Mouse (Mus musculus) brain, embryonic 14.5 days (tissue): ENCODE data around the gene Slc35b1. TPM values are rescaled to one million over a fixed set of nuclear protein-coding genes. Genes with fewer than 3 reads are reported as not detected.

ENCODE experiments used
- DNase-seq: peaks from one replicate; pipeline ENCODE4 v3.0.0-alpha.2; 2011; ENCODE audit warnings: low read depth
- CTCF ChIP-seq: fragments of 200-500 bp; IDR thresholded peaks from 2 replicates; pipeline ENCODE4 v1.5.1; 2012; ENCODE audit warnings: inconsistent platforms, mild to moderate bottlenecking, moderate library complexity, borderline replicate concordance; ENCODE audit not compliant: insufficient read depth, insufficient read length; ENCODE audit errors: extremely low read depth
- POLR2A ChIP-seq: fragments of 200-500 bp; IDR thresholded peaks from 2 replicates; pipeline ENCODE4 v1.6.1; 2012; ENCODE audit warnings: mild to moderate bottlenecking, inconsistent platforms, borderline replicate concordance; ENCODE audit not compliant: poor library complexity, insufficient read depth, insufficient read length, severe bottlenecking; ENCODE audit errors: extremely low read depth
- polyA plus RNA-seq: library from polyadenylated mRNA; depleted of rRNA; stranded (reverse); fragments of >200 nt; gene quantifications from 2 replicates; pipeline ENCODE4 v1.2.3, GENCODE M21; 2012

The Slc35b1 gene
- polyA plus RNA-seq, 1 experiment = 116 TPM

GRCm38 (mm10) chr11:95387354-95387753 lies 2.9 kb downstream of the Slc35b1 start:
- no peak for TF ChIP-seq CTCF
- TF ChIP-seq POLR2A = no peak
- no peak for DNase-seq

- peak; percentile 43 for DNase-seq
- TF ChIP-seq POLR2A = no peak
- TF ChIP-seq CTCF = peak; percentile 43; the same call in 1 of the 2 replicates
Observed at GRCm38 (mm10) chr11:95389006-95389405, 4.5 kb downstream of the Slc35b1 start.

- TF ChIP-seq CTCF (no peak), POLR2A (no peak)
- DNase-seq = no peak
Observed at GRCm38 (mm10) chr11:95390420-95390819, 5.9 kb downstream of the Slc35b1 start.

- TF ChIP-seq CTCF = no peak
- TF ChIP-seq POLR2A = no peak
- DNase-seq = no peak
Observed at GRCm38 (mm10) chr11:95391201-95391600, 6.7 kb downstream of the Slc35b1 start.

GRCm38 (mm10) chr11:95391743-95392142 lies 7.3 kb downstream of the Slc35b1 start:
- TF ChIP-seq POLR2A (no peak), CTCF (no peak)
- peak; percentile 72 for DNase-seq

GRCm38 (mm10) chr11:95392223-95392667 lies 7.8 kb downstream of the Slc35b1 start:
- DNase-seq = peak; percentile 91
- TF ChIP-seq CTCF (no peak), POLR2A (no peak)

- DNase-seq = no peak
- TF ChIP-seq POLR2A = no peak
- no peak for TF ChIP-seq CTCF
Observed at GRCm38 (mm10) chr11:95392708-95393499, 8.4 kb downstream of the Slc35b1 start.

- TF ChIP-seq POLR2A (no peak), CTCF (no peak)
- no peak for DNase-seq
Observed at GRCm38 (mm10) chr11:95393500-95393816, 9.0 kb downstream of the Slc35b1 start.

- TF ChIP-seq POLR2A = no peak
- no peak for TF ChIP-seq CTCF
- no peak for DNase-seq
Observed at GRCm38 (mm10) chr11:95394112-95394511, 9.6 kb downstream of the Slc35b1 start.

GRCm38 (mm10) chr11:95396548-95396947 lies 12.1 kb downstream of the Slc35b1 start:
- no peak for TF ChIP-seq CTCF
- TF ChIP-seq POLR2A = no peak
- peak; percentile 23 for DNase-seq

- TF ChIP-seq CTCF (peak; percentile 89; the same call in 1 of the 2 replicates), POLR2A (no peak)
- peak; percentile 78 for DNase-seq
Observed at GRCm38 (mm10) chr11:95397843-95398835, 13.6 kb downstream of the Slc35b1 start.
